Mouse (Mus musculus): ENCODE measurements around the gene Tmem235.

- TF ChIP-seq POLR2A (IDR thresholded peaks at IDR 0.05; ENCODE audit: control insufficient read depth, low read depth, low read length) (peak; percentile 92), CTCF (IDR thresholded peaks at IDR 0.05; ENCODE audit: control insufficient read depth, insufficient read depth, insufficient replicate concordance, low read depth, low read length) (no peak)
These were observed 11.4 kb upstream of the Tmem235 start, which contains the start of gene Birc5 for GRCm38 (mm10) chr11:117848985-117849671.
